Mouse (Mus musculus) adrenal gland, adult 18-20 months (tissue): ENCODE measurements around the gene Fut11. TPM values are rescaled to one million over a fixed set of nuclear protein-coding genes. Genes with fewer than 3 reads are reported as not detected.
A peak's percentile ranks its signal among the peaks of the same experiment; 100 is the strongest.
"Not testable (repeated sequence)": the region's sequence is repeated elsewhere in the genome, so short reads cannot be mapped to it uniquely, and the experiment has no call there.

Experiments
- DNase-seq, 2 experiments: peaks; one replicate each; pipeline ENCODE4 v3.0.0; 2021 to 2022; ENCODE audit warnings: low spot score in 2 of 2
- total RNA-seq, 2 experiments: library from RNA; stranded (reverse); gene quantifications; 1 replicate in 1 of 2; 2 replicates in 1 of 2; pipeline ENCODE4 v1.2.3; 2021

Gene Fut11
- total RNA-seq, 2 experiments from 2014 or later, result 12.2 to 16.8 TPM

DNA sequence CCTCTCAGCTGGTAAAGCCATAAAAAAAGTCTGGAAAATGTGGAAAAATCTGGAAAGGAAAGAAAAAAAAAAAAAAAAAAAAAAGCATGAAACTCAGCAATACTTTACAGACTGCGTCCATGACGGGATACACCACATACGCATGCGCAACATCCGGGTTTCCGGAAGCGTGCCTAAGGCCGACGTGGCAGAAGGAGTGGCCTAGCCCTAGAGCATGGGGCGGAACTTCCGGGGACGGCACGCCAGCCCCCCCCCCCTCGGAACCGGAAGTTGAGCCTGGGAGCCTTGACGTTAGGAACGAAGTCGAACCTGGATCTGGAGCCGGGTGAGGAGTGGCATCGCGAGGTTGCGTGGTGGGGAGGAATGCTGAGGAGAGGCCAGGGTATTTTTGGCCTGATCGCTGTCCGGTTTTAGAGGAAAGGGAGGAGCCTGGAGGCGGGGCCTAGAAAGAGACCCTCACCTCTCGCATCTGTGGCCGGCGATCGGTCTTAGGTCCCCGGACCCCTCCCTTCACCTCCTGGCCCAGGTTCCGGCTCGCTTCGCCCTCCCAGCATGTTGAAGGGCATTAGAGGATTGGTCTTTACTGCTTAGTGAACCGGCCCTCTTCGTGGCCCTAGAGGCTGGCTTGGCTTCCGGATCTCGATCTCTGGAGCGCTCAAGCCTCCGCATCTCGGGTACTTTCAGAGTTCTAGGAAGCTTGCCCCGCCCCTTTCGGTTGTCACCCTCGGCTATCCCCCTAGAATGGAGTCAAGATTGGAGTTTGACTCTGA, 20.5 kb upstream of the Fut11 start, which contains the start of gene Sec24c:
Gene Sec24c (plus strand): TSS at position 245 of the 770 bp plus-strand sequence.
- DNase-seq, result peak; percentile 98 to 99

DNA sequence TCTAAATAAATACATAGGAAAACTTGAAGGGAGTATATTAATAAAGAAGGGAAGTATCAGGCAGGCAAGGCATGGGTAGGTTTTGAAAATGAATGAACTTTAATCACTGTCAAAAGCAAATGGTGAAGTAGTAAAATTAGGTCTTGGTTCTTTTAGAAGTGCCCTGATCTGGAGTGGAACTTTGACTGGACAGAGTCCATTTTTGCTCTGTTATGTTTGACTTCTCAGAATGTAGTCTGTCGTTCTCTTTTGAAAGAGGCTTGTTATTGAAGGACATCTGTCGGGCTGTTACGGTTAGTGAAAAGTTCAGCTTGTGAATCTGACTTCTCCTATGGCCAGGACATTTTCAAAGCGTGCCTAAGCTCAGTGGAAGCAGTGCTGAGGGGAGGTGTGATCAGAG, 16.9 kb upstream of the Fut11 start:
- no peak for DNase-seq

DNA sequence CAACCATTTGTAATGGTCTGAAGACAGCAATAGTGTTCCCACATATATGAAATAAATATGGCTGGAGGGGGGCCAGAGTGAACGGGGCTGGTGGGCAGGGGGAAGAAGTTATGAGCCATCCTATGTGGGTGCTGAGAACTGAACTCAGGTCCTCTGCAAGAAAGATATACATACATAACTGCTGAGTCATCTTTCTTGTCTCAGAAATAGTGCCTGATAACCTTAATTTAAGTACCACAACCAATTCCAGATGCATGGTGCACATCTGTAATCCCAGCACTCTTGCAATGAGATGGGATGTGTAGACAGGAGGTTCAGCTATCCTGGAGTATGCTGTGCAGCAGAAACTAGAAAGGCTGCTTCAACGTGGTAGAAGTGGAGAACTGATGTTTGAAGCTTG, 13.0 kb upstream of the Fut11 start:
- DNase-seq, result no peak

DNA sequence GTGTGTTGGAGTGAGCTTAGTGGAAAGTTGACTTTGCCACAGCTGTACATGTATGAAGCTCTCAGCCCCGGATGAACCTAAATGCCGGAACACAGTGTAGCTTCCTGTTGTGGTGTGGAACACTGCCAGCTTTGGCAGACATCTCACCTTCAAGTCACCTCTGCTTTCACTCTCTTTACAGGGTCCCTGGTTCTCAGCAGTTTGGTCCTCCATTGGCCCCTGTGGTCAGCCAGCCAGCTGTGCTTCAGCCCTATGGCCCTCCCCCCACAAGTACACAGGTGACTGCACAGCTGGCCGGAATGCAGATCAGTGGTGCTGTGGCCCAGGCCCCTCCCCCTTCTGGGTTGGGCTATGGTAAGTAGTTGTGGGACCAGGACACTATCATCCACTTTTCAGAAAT, 12.3 kb upstream of the Fut11 start:
- no peak for DNase-seq

GRCm38 (mm10) chr14:20686576-20686975, 8.2 kb upstream of the Fut11 start:
- no peak for DNase-seq

DNA sequence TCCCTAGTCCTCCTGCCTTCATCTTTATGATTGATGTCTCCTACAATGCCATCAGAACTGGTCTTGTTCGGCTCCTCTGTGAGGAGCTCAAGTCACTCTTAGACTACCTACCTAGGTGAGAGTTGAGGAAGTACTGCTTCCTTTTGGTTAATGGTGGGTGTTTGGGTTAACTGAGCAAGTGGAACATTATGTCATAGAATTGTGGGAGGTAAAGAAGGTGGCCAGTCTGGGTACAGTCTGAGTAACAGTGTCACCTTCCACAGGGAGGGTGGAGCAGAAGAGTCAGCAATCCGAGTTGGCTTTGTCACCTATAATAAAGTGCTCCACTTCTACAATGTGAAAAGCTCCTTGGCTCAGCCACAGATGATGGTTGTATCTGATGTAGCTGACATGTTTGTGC, 5.8 kb upstream of the Fut11 start:
- DNase-seq, result no peak

GRCm38 (mm10) chr14:20691772-20692171, 3.0 kb upstream of the Fut11 start:
- no peak for DNase-seq

GRCm38 (mm10) chr14:20693589-20694101, 1.1 kb upstream of the Fut11 start:
- DNase-seq, result no peak

DNA sequence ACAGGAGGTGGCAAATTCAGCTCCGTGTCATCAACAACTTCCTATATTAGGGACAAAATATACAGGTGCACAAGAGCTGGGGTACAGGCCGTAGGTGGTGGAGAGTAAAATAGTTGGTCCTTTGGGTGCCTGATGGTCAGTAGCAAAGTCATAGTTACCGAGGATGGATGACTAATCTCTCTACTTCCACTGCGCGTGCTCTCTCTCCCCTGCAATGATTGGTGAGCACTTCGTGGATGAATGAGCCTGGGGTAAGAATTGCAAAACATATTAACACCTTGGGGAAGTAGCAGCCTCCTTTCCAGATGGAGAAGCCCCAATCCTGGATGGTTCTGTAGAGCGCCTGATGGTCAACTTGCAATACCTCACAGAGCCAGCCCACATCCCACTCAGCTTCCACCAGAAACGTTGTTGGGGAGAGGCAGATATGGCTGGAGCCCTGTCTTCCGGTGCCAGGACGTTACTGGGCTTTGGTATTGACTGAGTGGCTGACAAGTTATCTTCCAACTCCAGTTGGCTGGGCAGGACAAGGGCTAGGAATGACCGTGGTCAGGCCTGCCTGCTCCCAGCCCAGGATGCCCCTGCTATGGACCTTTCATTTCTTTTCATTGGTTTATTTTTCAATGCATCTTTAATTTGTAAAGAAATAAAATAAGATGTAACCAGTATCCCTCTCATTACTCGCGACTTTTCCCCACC, 434 bp upstream of the Fut11 start:
- no peak for DNase-seq

DNA sequence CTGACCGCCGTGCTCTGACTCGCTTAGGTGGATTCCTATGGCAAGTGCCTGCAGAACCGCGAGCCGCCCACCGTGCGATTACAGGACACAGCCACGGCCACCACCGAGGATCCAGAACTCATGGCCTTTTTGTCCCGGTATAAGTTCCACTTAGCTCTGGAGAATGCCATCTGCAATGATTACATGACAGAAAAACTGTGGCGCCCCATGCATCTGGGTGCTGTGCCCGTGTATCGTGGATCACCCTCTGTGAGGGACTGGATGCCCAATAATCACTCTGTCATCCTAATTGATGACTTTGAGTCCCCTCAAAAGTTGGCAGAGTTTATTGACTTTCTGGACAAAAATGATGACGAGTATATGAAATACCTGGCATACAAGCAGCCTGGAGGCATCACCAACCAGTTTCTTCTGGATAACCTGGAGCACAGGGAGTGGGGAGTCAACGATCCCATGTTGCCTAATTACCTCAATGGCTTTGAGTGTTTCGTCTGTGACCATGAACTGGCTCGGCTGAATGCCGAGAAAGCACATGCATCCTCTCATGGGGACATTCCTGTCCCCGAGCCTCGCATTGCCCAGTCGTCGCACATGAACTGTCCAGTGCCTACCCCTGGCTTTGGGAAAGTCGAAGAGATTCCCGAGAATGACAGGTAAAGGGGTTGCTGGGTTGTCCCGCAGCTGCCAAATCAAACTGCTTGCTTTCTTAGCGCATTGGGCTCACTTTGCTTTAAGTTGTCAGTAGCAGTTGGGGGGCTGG, 1.2 kb downstream of the Fut11 start:
- DNase-seq, result peak in 1 of 2 experiments; percentile 29

DNA sequence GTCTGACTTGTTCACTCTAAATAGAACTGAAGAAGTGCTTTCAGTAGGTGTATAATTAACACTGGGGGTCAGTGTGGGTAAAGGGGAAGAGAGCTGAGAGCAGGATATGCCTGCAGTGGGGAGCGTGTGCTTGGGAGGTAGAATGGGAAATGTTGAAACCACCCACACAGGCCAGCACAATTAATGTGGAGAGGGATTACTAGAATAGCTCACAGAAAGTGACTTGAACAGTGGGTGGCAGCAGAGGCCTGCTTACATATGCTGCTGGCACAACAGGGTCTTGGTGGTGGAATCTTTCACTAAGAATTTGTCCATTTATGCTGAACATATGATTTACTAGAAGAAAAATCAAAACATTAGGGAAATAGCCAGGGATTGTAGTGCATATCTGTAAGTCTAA, 2.2 kb downstream of the Fut11 start:
- DNase-seq, result no peak

DNA sequence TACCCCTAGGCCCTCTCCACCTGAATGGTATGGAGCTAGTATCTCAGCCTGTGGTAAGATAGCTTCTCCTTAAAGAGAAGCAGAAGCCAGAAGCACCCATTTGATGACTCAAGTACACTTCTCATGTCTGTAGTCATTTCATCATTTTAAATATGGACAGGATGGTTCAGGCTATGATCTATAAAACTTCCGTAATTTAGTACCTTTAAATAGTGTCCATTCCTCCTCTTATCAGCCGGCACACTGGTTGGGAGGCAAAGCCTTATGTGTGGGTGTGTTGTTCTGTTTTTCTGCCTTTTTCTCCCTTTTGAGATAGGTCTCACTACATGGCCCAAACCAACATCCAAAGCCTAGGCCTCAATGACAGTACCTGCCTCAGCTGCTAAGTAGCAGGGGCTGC, 3.7 kb downstream of the Fut11 start:
- no peak for DNase-seq

- DNase-seq, result no peak
Measured at GRCm38 (mm10) chr14:20700362-20700761, 5.6 kb downstream of the Fut11 start.

DNA sequence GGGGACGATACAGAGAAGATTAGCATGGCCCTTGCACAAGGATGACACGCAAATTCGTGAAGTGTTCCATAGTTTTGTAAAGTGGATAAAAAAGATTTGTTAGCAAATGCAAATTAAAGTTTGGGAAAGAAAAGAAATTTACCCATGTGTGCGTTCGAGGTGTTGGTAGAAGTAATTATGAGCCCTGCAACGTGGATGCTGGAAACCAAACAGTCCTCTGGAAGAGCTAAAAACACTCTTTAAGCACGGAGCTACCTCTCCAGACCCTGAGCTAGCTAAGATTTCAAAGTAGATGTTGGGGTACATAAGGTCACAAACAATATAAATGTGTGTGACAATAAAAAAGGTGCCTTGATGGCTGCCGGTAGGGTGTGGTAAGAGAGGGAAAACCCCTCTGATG, 6.8 kb downstream of the Fut11 start:
- no peak for DNase-seq

DNA sequence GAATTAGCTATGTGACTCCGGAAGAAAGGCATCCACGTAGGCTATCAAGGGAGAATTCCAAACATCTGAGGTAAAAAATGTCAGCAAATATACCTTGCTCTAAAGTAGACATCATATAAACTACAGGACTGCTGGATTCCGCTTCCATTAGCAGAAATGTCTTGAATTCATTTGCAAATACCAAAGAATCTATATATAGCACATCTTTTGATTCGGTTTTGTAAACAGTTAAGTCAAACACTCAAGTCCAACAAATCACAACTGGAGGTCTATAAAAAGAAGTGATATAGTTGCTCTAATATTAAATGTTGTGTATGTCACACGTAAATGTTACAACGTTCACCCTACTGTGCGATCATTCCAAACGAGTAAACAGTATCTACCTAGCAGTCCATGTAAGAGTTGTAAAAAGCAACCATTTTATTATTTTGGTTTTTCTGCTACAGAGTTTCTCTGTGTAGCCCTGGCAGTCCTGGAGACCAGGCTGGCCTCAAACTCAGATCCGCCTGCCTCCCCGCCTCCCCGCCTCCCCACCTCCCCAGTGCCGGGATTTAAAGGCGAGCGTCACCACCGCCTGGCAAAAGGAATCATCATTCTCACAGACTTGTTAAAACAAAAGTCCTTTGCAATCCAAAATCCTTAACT, 7.5 kb downstream of the Fut11 start:
- DNase-seq, result no peak

- peak; percentile 90 to 94 for DNase-seq
Measured at GRCm38 (mm10) chr14:20702741-20703381, 8.1 kb downstream of the Fut11 start, which contains the start of gene Chchd1. Gene Chchd1, plus strand, starts transcription at chr14:20703006.

- not testable (repeated sequence) for DNase-seq
Measured at GRCm38 (mm10) chr14:20703461-20703860, 8.7 kb downstream of the Fut11 start.

DNA sequence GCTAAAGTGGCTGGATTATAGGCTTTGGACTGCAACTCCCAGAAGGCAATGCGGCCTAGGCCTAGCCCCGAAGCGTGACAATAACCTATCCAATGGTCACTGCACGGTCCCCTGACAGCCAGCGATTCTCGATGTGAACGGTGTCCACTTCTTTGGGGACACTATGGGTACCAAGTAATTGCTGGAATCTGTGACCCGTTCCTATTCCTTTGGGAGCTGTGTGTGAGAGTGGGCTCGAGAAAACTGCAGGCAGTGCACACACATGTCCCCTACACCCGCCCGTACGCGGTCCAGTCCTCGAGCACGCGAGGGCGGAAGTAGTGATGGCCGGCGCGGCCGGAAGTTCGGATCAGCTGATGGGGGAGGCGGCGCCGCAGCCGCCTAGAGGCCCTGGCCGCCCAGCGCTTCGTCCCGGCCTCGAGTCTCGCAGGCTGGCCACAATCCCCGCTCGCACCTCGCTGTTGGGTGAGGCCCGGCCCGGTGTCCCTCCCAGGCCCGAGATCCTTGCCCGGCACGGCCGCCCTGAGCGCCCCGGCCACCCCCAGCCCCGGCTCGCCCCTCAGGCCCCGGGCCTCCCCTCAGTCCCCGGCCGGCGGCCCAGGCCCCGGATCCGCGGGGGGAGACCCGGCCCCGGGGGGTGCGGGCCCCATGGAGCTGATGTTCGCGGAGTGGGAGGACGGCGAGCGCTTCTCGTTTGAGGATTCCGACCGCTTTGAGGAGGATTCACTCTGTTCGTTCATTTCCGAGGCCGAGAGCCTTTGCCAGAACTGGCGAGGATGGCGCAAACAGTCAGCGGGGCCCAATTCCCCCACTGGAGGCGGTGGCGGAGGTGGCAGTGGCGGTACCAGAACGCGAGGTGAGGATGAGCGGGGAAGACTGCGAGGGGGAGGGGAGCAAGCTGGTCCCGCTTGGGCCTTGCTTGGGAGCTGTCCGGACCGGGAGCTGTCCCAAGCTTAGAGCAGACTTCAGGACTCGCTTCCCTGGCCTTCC, 12.7 kb downstream of the Fut11 start, which contains the start of gene Zswim8:
Gene Zswim8 (plus strand): TSS at position 352 of the 990 bp plus-strand sequence.
- DNase-seq, result peak; percentile 86 to 89

DNA sequence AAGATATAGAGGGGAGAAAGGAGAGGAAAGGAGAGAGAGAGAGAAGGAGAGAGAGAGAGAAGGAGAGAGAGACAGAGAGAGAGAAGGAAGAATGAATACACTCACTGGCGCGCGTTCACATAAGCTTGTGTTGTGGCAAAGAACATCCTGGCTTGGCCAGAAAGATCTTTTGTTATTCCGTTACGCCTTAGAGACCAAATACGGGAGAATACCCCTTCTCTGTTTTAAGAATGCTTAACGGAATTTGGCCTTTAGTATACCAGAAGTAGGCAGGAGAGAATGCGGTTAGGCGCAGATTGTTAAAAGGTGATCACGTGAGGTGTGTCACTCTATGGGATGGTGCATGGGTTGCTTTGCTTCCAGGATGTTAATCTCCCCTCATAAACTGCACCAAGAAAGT, 13.5 kb downstream of the Fut11 start:
- no peak for DNase-seq
